Mouse (Mus musculus): ENCODE data around the gene Rpl15. TPM values are rescaled to one million over a fixed set of nuclear protein-coding genes. Genes with fewer than 3 reads are reported as not detected.
"Not testable (repeated sequence)": the region's sequence is repeated elsewhere in the genome, so short reads cannot be mapped to it uniquely, and the experiment has no call there.

Gene Rpl15
- polyA plus RNA-seq, 1 experiment from 2014 or later = 551 TPM

GRCm38 (mm10) chr14:18238131-18238749 lies 33.0 kb downstream of the Rpl15 start:
- Histone ChIP-seq H3K27me3 (ENCODE audit: control insufficient read depth, insufficient read depth, low read length) (no peaks in the 10 kb centered on the region), H3K4me1 (ENCODE audit: control insufficient read depth, insufficient read depth, low read length) (0 out of 2 replicates have a peak, but pooled peaks cover 3% of the 10 kb centered on the region), H3K36me3 (ENCODE audit: control insufficient read depth, insufficient read depth, low read length) (no peaks in the 10 kb centered on the region), H3K27ac (ENCODE audit: low read depth, low read length) (peak overlapping the region; percentile 88), H3K4me3 (ENCODE audit: low read length) (peak overlapping the region; percentile 75), H3K9me3 (ENCODE audit: control insufficient read depth, low read length) (no peaks in the 10 kb centered on the region), H3K4me2 (replicated peaks; ENCODE audit: low read depth, low read length) (peak overlapping the region; percentile 53), H3K9ac (ENCODE audit: low read depth, low read length) (peak overlapping the region; percentile 70)
- WGBS = under 1% methylated on average over 70 of the region's 71 CpGs
- ATAC-seq (ENCODE audit: low FRiP score, low TSS enrichment) = peak; percentile 91

- H3K4me1 ChIP-seq (ENCODE audit: control insufficient read depth, insufficient read depth, low read length) = 0 out of 2 replicates have a peak, but pooled peaks cover 3% of the 10 kb centered on the region
- H3K27ac ChIP-seq (ENCODE audit: low read depth, low read length) = no peak overlapping the region
- 74% methylated on average over 4 of the region's 4 CpGs for WGBS
- H3K4me2 ChIP-seq (replicated peaks; ENCODE audit: low read depth, low read length) = peak overlapping the region; percentile 53
- ATAC-seq (ENCODE audit: low FRiP score, low TSS enrichment) = no peak
- H3K27me3 ChIP-seq (ENCODE audit: control insufficient read depth, insufficient read depth, low read length) = no peaks in the 10 kb centered on the region
- H3K9ac ChIP-seq (ENCODE audit: low read depth, low read length) = peak overlapping the region; percentile 70; the same call in 1 of the 2 replicates
- H3K9me3 ChIP-seq (ENCODE audit: control insufficient read depth, low read length) = no peaks in the 10 kb centered on the region
- H3K4me3 ChIP-seq (ENCODE audit: low read length) = peak overlapping the region; percentile 75; the same call in 1 of the 2 replicates
- H3K36me3 ChIP-seq (ENCODE audit: control insufficient read depth, insufficient read depth, low read length) = no peaks in the 10 kb centered on the region
Observed at GRCm38 (mm10) chr14:18237381-18237780, 33.8 kb downstream of the Rpl15 start.

- 87% methylated on average over 2 of the region's 2 CpGs for WGBS
- not testable (repeated sequence) for H3K4me2 ChIP-seq (replicated peaks; ENCODE audit: low read depth, low read length); H3K9me3 ChIP-seq (ENCODE audit: control insufficient read depth, low read length); H3K4me3 ChIP-seq (ENCODE audit: low read length); ATAC-seq (ENCODE audit: low FRiP score, low TSS enrichment); H3K36me3 ChIP-seq (ENCODE audit: control insufficient read depth, insufficient read depth, low read length); H3K9ac ChIP-seq (ENCODE audit: low read depth, low read length); H3K27ac ChIP-seq (ENCODE audit: low read depth, low read length); H3K27me3 ChIP-seq (ENCODE audit: control insufficient read depth, insufficient read depth, low read length); H3K4me1 ChIP-seq (ENCODE audit: control insufficient read depth, insufficient read depth, low read length)
Observed at GRCm38 (mm10) chr14:18236496-18237235, 34.5 kb downstream of the Rpl15 start.

GRCm38 (mm10) chr14:18233981-18234960 lies 36.9 kb downstream of the Rpl15 start:
- Histone ChIP-seq H3K4me3 (ENCODE audit: low read length) (no peak overlapping the region), H3K4me1 (ENCODE audit: control insufficient read depth, insufficient read depth, low read length) (0 out of 2 replicates have a peak, but pooled peaks cover 3% of the 10 kb centered on the region), H3K9me3 (ENCODE audit: control insufficient read depth, low read length) (no peaks in the 10 kb centered on the region), H3K9ac (ENCODE audit: low read depth, low read length) (no peak overlapping the region; the same call in 1 of the 2 replicates), H3K4me2 (replicated peaks; ENCODE audit: low read depth, low read length) (no peak overlapping the region), H3K27me3 (ENCODE audit: control insufficient read depth, insufficient read depth, low read length) (no peaks in the 10 kb centered on the region), H3K36me3 (ENCODE audit: control insufficient read depth, insufficient read depth, low read length) (no peaks in the 10 kb centered on the region), H3K27ac (ENCODE audit: low read depth, low read length) (no peak overlapping the region)
- no peak for ATAC-seq (ENCODE audit: low FRiP score, low TSS enrichment)
- 55% methylated on average over 5 of the region's 5 CpGs for WGBS

- ATAC-seq (ENCODE audit: low FRiP score, low TSS enrichment) = no peak
Observed at GRCm38 (mm10) chr14:18233076-18233475, 38.1 kb downstream of the Rpl15 start.

DNA sequence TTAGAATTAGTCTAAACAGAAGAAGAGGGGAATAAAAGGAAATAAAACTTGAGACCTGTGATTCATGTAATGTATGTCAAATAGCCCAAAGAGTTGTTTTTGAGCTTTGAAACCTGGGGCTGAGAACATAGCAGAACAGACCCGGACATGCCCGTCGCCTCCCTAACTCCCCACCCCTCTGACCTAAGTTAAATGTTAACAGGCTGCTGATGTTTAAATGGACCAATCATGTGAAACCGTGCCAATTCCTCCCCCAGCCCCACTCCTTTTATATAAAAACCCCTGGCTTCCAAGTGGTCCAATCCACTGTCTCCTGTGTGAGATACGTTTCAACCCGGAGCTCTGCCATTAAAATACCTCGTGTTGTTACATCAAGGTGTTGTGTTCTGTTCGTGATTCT lies 39.3 kb downstream of the Rpl15 start:
- 88% methylated on average over 8 of the region's 8 CpGs for WGBS
- H3K36me3 ChIP-seq (ENCODE audit: control insufficient read depth, insufficient read depth, low read length); H3K27me3 ChIP-seq (ENCODE audit: control insufficient read depth, insufficient read depth, low read length); H3K4me3 ChIP-seq (ENCODE audit: low read length); H3K4me1 ChIP-seq (ENCODE audit: control insufficient read depth, insufficient read depth, low read length); H3K27ac ChIP-seq (ENCODE audit: low read depth, low read length); H3K9ac ChIP-seq (ENCODE audit: low read depth, low read length); ATAC-seq (ENCODE audit: low FRiP score, low TSS enrichment); H3K4me2 ChIP-seq (replicated peaks; ENCODE audit: low read depth, low read length); H3K9me3 ChIP-seq (ENCODE audit: control insufficient read depth, low read length): not testable (repeated sequence)

More at GRCm38 (mm10) chr14:18233076-18233475, 38.1 kb downstream of the Rpl15 start:
- H3K4me2 ChIP-seq (replicated peaks; ENCODE audit: low read depth, low read length) = no peak overlapping the region
- no peak overlapping the region for H3K9ac ChIP-seq (ENCODE audit: low read depth, low read length)
- H3K27ac ChIP-seq (ENCODE audit: low read depth, low read length) = no peak overlapping the region
- WGBS = 93% methylated on average over 2 of the region's 2 CpGs
- no peaks in the 10 kb centered on the region for H3K9me3 ChIP-seq (ENCODE audit: control insufficient read depth, low read length)
- no peaks in the 10 kb centered on the region for H3K27me3 ChIP-seq (ENCODE audit: control insufficient read depth, insufficient read depth, low read length)
- H3K36me3 ChIP-seq (ENCODE audit: control insufficient read depth, insufficient read depth, low read length) = no peaks in the 10 kb centered on the region
- H3K4me1 ChIP-seq (ENCODE audit: control insufficient read depth, insufficient read depth, low read length) = 0 out of 2 replicates have a peak, but pooled peaks cover 3% of the 10 kb centered on the region
- H3K4me3 ChIP-seq (ENCODE audit: low read length) = no peak overlapping the region

DNA sequence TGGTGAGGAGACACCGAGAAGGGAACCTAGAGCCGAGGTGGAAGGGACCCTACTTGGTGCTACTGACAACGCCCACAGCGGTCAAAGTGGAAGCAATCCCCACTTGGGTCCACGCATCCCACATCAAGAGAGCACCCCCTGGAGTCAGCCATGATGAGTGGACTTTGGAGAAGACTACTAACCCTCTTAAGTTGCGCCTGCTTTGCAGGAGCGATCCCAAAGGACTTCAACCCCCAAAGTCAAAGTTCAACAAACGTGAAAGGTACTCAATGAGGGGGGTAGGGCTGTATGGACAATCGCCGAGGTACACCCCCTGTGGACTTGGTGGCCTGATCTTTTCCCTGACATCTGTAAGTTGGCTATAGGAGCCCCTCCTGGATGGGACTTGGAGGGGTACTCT lies 41.4 kb downstream of the Rpl15 start:
- 94% methylated on average over 10 of the region's 10 CpGs for WGBS
- not testable (repeated sequence) for H3K4me2 ChIP-seq (replicated peaks; ENCODE audit: low read depth, low read length)

DNA sequence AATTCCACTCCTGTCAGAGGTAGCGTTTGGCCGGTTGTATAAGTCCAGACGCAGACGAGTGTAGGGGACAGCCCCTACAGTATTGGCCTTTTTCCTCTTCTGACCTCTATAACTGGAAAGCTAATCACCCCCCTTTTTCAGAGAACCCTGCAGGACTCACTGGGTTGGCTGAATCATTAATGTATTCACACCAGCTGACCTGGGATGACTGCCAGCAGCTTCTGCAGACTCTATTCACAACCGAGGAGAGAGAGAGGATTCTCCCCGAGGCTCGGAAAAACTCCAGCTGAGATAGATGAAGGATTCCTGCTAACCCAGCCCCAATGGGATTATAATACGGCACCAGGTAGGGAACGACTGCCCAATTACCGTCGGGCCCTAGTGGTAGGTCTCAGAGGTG lies 45.0 kb downstream of the Rpl15 start:
- H3K4me2 ChIP-seq (replicated peaks; ENCODE audit: low read depth, low read length); H3K36me3 ChIP-seq (ENCODE audit: control insufficient read depth, insufficient read depth, low read length); H3K27me3 ChIP-seq (ENCODE audit: control insufficient read depth, insufficient read depth, low read length); H3K9ac ChIP-seq (ENCODE audit: low read depth, low read length); H3K9me3 ChIP-seq (ENCODE audit: control insufficient read depth, low read length); H3K4me1 ChIP-seq (ENCODE audit: control insufficient read depth, insufficient read depth, low read length); H3K4me3 ChIP-seq (ENCODE audit: low read length); H3K27ac ChIP-seq (ENCODE audit: low read depth, low read length); ATAC-seq (ENCODE audit: low FRiP score, low TSS enrichment): not testable (repeated sequence)
- 88% methylated on average over 11 of the region's 11 CpGs for WGBS

More for the DNA sequence above, 41.4 kb downstream of the Rpl15 start:
- not testable (repeated sequence) for ATAC-seq (ENCODE audit: low FRiP score, low TSS enrichment); H3K36me3 ChIP-seq (ENCODE audit: control insufficient read depth, insufficient read depth, low read length); H3K9me3 ChIP-seq (ENCODE audit: control insufficient read depth, low read length); H3K4me3 ChIP-seq (ENCODE audit: low read length); H3K27me3 ChIP-seq (ENCODE audit: control insufficient read depth, insufficient read depth, low read length); H3K4me1 ChIP-seq (ENCODE audit: control insufficient read depth, insufficient read depth, low read length); H3K9ac ChIP-seq (ENCODE audit: low read depth, low read length); H3K27ac ChIP-seq (ENCODE audit: low read depth, low read length)

All from kidney, embryonic 14.5 days (tissue).